ENCODE assay signal across 18 mouse cellular contexts in the genomic region with DNA sequence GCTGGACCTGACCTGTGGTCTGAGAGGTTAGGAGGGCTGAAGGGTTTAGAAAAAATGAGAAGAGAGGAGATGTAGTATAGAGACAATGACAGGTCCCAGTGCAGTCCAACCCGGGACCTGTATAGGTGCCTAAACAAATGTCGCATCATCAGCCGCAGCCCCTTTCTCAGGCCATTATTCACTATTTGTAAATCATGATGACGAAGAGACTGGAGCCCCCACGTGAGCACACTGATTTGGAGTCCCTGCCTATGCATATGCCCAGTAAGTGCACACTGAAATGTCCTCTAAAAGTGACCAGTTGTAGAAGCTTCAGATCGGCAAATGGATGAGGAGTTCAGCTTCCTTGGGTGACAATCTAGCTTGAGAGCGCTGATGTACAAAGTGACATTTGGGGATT.
"Had no signal": no experiment of that assay in that cellular context is flagged by ENCODE, and none has a peak within 500 bp of the region (broad histone marks: within the 10 kb centered on the region; RNA-seq: fewer than 3 reads in every experiment).

No protein-coding gene starts in this region.

- H3K4me3 ChIP-seq: lung, embryonic 15.5 days; megakaryocyte, embryonic 14.5 days; midbrain, embryonic 13.5 days; midbrain, embryonic 15.5 days; neural tube, embryonic 13.5 days; stomach, embryonic 15.5 days had no signal

- DNase-seq: liver, postnatal 0 days; lung, adult 2 months; lung, postnatal 14 days; lung, postnatal 36 days; right cerebral cortex, postnatal 14 days; thymus, adult 2 months; thymus, postnatal 25 days; thymus, postnatal 4 days had no signal

- H3K9me3 ChIP-seq: lung, embryonic 15.5 days; megakaryocyte, embryonic 14.5 days; midbrain, embryonic 13.5 days; midbrain, embryonic 15.5 days; neural tube, embryonic 13.5 days; stomach, embryonic 15.5 days had no signal

- H3K4me1 ChIP-seq: midbrain, embryonic 13.5 days; midbrain, embryonic 15.5 days had no signal

- ATAC-seq: liver, postnatal 0 days; lung, postnatal 0 days had no signal

- H3K4me2 ChIP-seq: lung, embryonic 15.5 days; midbrain, embryonic 11.5 days; midbrain, embryonic 13.5 days; midbrain, embryonic 15.5 days; neural tube, embryonic 13.5 days; stomach, embryonic 15.5 days had no signal

- H3K9ac ChIP-seq: liver, postnatal 0 days; lung, embryonic 15.5 days; midbrain, embryonic 13.5 days; midbrain, embryonic 15.5 days; neural tube, embryonic 13.5 days; stomach, embryonic 15.5 days had no signal

- H3K27me3 ChIP-seq: lung, embryonic 15.5 days; midbrain, embryonic 13.5 days; midbrain, embryonic 15.5 days; neural tube, embryonic 13.5 days; stomach, embryonic 15.5 days had no signal

- H3K36me3 ChIP-seq: lung, embryonic 15.5 days; midbrain, embryonic 13.5 days; midbrain, embryonic 15.5 days; neural tube, embryonic 13.5 days; stomach, embryonic 15.5 days had no signal

- H3K27ac ChIP-seq: lung, embryonic 15.5 days; macrophage; midbrain, embryonic 13.5 days; neural tube, embryonic 13.5 days; stomach, embryonic 15.5 days; stomach, postnatal 0 days had no signal
